Mouse (Mus musculus) layer of hippocampus, postnatal 25 days (tissue): Measurements from ENCODE around the gene Cfl1. TPM values are rescaled to one million over a fixed set of nuclear protein-coding genes. Genes with fewer than 3 reads are reported as not detected.

ENCODE experiments used
- DNase-seq, 2 experiments: peaks; one replicate each; pipeline ENCODE4 v3.0.0; 2022; ENCODE audit warnings: mixed read lengths in 2 of 2, low spot score in 1 of 2; ENCODE audit errors: extremely low spot score in 1 of 2
- total RNA-seq, 2 experiments: library from RNA; stranded (reverse); gene quantifications; 2 replicates each; pipeline ENCODE4 v1.2.3; 2021

Gene Cfl1
- total RNA-seq, 2 experiments from 2014 or later, result 1,427 to 1,527 TPM

DNA sequence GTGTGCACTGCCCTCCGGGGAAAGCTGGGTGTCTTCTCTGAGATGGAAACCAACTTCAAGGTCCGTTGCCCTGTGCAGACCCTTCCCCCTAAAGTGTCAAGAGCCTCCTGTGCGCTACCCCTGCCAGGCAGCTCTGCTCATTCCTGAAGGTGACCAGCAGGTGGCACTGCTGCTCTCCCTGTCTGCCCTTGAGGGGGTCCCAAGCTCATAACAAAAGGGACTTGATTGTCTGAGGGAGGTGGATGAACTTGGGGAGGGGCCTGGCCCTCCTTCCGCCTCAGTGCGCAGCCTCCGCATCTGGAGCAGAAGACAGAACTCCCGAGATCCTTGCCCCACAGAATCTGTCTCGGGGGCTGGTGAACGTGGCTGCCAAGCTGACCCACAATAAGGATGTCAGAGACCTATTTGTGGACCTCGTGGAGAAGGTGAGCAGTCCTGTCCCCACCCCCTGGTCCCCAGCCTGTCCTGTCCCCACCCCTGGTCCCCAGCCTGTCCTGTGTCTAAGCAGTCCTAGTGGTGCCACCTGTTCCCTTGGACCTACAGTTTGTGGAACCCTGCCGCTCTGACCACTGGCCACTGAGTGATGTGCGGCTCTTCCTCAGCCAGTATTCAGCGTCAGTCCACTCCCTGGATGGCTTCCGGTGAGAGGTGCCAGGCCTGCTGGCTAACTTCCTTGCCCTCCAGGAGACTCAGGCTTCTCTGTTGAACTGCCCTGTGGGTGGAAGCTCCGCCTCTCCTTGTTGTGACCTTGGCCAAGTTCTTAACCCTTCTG lies 26.3 kb upstream of the Cfl1 start:
- DNase-seq, result peak in 1 of 2 experiments; percentile 73

DNA sequence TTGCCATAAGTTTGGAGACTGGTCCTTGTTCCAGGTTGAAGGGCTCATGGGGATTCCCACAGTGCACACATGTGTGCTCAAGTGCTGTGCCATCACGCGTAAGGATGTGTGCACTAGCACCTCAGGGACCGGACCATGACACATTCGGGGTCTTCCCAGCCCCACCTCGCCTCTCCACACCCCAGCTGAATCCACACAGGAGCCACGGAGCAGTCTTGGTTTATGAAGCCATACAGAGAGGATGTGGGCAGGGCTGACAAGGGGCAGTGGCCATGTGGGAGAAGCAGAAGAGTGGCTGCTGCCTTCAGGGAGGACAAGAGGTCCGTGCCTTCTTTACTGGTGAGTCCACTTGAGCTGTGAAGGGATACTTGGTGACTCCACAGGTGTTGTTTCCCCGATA lies 25.2 kb upstream of the Cfl1 start:
- no peak for DNase-seq

DNA sequence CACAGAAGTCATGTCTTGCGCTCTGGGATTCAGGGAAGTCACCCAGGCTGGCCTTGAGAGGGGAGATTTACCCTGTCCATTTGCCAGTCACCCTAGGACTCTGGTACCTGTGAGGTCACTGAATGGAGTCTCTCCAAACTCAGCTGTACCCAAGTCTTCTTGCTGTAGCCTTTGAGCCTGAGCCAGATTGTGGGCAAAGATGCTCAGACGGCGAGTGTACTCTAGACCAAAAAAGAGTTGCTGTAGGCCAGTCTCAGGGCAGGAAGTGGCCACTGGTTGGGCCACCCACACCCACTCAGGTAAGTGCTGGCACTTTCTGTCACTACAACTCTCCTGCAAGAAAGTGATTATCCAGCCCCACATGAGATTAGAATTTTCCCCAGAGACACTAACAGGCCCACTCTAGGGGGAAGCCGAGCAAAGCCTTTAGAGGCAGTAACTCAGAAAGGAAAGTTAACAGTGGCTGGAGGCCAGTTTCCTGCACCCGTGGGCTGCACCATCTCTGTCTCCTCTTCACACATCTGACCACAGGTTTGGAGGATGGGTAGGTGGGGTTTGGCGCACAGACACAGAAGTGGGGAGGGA lies 23.2 kb upstream of the Cfl1 start:
- DNase-seq, result no peak

GRCm38 (mm10) chr19:5468374-5468773 lies 21.9 kb upstream of the Cfl1 start, which contains the start of gene Ctsw:
Ctsw (minus strand) TSS chr19:5468507.
- no peak for DNase-seq

GRCm38 (mm10) chr19:5471846-5472245 lies 18.4 kb upstream of the Cfl1 start:
- no peak for DNase-seq

- DNase-seq, result no peak
Observed at GRCm38 (mm10) chr19:5472857-5473256, 17.4 kb upstream of the Cfl1 start.

DNA sequence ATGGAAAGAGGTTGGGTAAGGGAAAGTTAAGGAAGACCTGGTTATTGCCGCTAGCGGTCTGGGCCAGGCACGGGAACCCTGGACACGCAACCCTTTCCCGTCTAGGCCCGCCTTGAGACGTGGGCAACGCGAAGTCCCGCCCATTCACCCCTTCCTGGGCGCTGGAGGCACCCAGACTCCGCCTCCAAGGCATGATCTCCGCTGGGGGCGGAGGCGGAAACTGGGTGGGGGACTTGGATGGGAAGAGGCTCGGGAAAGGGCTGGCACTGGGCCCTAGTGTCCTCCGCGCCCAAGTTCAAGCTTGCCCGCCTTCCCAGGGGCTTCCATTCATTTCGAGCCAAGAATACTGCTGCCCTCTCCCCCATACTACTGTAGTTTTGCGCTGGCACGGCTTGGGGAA lies 16.5 kb upstream of the Cfl1 start, which contains the start of gene Efemp2:
TSS of gene Efemp2 (plus strand) at position 235 of the 400 bp plus-strand sequence.
- DNase-seq, result peak; percentile 44 to 46

- DNase-seq, result no peak
Observed at GRCm38 (mm10) chr19:5474281-5475068, 15.8 kb upstream of the Cfl1 start.

DNA sequence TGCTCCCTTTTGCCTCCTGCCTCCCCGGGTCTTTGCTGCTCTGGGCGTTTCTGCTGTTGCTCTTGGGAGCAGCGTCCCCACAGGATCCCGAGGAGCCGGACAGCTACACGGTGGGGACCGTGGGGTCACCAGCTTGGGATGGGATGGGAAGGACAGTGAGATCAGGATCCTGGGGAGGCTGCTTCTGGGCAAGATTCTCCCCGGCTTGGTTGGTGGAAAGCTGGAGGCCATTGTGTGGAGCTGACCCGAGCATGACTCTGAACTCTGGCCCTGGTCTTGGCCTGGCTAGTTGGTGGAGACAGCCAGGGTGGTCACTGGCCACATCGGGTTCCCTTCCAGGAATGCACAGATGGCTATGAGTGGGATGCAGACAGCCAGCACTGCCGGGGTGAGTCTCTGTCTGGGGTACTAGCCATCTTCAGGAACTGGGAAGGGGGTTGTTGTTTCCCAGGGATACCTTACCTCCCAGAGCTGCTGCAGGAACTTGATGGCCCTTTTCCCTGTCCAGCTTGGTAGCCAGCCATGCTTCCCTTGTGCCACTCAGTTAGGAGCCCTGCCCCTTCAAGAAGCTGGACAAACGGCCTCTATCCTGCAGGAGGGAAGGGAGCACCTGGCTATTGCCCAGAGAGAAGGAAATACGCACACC lies 15.1 kb upstream of the Cfl1 start:
- no peak for DNase-seq

GRCm38 (mm10) chr19:5477004-5477667 lies 13.1 kb upstream of the Cfl1 start:
- DNase-seq, result no peak

- no peak for DNase-seq
Observed at GRCm38 (mm10) chr19:5477668-5478300, 12.5 kb upstream of the Cfl1 start.

DNA sequence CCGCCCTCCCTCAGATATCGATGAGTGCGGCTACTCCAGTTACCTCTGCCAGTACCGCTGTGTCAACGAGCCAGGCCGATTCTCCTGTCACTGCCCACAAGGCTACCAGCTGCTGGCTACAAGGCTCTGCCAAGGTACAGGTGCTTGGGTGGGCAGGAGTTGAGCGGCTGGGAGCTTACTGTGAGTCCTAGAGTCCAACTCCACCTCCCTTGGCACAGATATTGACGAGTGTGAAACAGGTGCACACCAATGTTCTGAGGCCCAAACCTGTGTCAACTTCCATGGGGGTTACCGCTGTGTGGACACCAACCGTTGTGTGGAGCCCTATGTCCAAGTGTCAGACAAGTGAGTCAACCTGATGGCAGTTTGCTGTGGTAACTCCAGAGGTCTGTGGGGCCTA lies 10.2 kb upstream of the Cfl1 start:
- no peak for DNase-seq

- DNase-seq, result no peak
Observed at GRCm38 (mm10) chr19:5481398-5481797, 8.9 kb upstream of the Cfl1 start.

DNA sequence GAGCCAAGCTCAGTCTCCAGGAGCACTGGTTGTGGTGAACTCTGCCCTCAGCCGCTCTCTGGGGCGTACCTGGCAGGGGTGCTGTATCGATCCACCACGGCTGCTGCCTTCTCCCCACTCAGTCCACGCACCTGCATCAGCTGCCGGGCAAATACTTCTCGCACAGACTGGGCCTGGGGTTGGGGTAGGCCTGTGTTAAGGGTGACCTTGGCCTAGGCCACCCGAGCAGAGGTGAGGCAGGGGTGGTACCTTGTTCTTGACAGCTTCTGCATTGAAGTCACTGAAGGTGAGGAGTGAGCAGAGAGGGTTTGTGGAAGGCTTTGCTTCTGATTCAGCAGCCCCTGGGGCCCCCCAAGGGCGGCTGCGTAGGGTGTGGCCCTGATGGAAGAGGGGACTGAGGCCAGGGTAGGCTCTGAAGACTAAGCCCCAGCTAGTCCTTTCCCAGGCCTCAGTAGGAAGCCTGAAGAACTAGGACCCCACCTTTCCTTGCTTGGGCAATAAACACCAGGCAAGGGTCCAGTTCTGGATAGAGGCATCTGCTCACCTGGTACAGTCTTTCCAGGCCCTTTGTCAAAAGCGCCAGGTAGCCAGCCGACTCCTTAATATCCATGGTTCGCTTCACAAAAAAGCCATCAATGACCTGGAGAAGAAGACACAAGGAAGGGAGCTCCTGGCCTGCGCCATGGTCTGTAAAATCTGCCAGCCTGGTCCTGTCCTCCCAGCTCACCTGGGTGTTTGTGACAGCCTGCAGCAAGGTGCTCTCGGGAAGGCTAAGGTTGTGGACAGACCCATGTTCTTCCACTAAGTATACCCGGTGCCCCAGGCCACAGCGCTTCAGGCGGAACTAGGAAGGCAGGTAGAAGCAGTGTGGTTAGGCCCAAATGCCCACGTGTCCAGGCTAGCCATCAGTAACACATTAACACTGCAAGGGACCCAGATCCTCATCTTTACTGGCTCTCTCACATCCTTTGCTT lies 6.6 kb upstream of the Cfl1 start:
- no peak for DNase-seq

GRCm38 (mm10) chr19:5484496-5484895 lies 5.8 kb upstream of the Cfl1 start:
- no peak for DNase-seq

DNA sequence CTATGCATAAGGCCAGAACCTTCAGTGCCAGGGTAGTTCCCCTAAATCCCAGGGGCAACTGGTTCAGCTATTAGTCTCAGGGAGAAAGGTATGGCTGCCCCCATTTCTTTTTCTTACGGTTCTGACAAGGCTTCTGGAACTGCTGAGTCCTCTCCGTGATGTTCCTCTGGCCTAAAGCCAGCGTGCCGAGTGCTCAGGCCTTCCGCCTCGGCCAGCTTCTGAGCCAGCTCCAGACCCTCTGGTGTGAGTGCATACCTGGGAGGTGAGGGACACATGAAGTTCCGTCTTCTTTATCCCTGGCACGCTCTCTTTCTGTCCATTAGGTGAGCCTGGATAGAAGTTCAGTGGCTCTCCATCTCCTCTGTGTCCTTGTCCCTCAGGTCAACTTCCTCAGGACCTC lies 4.9 kb upstream of the Cfl1 start:
- DNase-seq, result no peak

DNA sequence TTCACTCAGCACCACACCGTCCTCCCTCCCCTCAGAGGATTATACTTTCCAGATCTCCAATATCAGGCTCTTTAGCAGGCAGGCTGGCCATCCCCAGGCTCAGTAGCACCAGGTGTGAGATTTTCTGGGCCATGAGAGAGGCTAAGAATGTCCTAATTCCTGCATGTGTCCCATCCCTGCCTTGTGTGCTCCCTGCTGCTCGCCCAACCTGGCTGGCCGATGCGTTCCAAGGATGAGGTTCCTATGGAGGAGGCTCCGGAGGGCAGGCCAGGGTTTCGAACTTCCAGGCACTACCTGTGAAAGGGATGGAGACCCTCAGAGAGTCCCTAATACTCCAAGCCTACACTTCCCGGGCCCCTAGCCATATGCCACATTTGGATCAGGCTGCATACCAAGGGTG lies 4.4 kb upstream of the Cfl1 start:
- no peak for DNase-seq

DNA sequence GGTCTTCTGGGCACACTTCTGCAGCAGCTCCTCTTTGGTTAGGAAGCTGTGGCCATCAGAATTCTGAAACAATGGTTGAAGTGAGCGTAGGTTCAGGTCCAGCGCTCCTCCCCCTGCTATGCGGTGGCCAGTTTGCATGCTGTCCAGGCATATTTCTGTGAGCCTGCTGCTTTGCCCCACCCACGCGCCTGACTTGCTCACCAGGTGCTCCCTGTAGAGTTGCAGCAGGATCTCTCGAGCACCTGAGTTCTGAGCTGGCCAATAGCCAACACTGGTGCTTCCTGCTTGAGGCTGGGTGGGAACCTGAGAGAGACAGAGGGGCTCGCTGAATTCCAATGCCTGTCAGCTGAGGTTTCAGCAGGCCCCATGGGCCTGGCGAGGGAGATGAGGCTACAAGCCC lies 4.0 kb upstream of the Cfl1 start:
- no peak for DNase-seq

GRCm38 (mm10) chr19:5486771-5487170 lies 3.5 kb upstream of the Cfl1 start:
- DNase-seq, result no peak
